Mouse (Mus musculus): Measurements from ENCODE around the gene Arhgap42. TPM values are rescaled to one million over a fixed set of nuclear protein-coding genes. Genes with fewer than 3 reads are reported as not detected.

Arhgap42 gene
- polyA plus RNA-seq, 1 experiment = 1.4 TPM

GRCm38 (mm10) chr9:9015108-9015507 lies 223.8 kb downstream of the Arhgap42 start:
- Histone ChIP-seq H3K27me3 (ENCODE audit: control insufficient read depth, insufficient read depth, low read length) (no peaks in the 10 kb centered on the region), H3K4me1 (ENCODE audit: control insufficient read depth, insufficient read depth, insufficient read length) (no peaks in the 10 kb centered on the region), H3K4me3 (ENCODE audit: extremely low read depth, insufficient read depth, insufficient read length) (no peak overlapping the region), H3K36me3 (ENCODE audit: control insufficient read depth, insufficient read depth, low read length) (no peaks in the 10 kb centered on the region), H3K27ac (ENCODE audit: insufficient read depth, low read length) (no peak overlapping the region)
- WGBS = 78% methylated on average over 2 of the region's 2 CpGs
- DNase-seq (ENCODE audit: low read depth in 1 of 2, low spot score in 2 of 2) = no peak
- TF ChIP-seq CTCF (IDR thresholded peaks at IDR 0.05; ENCODE audit: extremely low read depth, insufficient read depth, insufficient read length, insufficient replicate concordance) (no peak), POLR2A (IDR thresholded peaks at IDR 0.05; ENCODE audit: low read depth, low read length) (no peak)

- H3K4me3 ChIP-seq (ENCODE audit: extremely low read depth, insufficient read depth, insufficient read length) = no peak overlapping the region
- no peaks in the 10 kb centered on the region for H3K27me3 ChIP-seq (ENCODE audit: control insufficient read depth, insufficient read depth, low read length)
- H3K36me3 ChIP-seq (ENCODE audit: control insufficient read depth, insufficient read depth, low read length) = no peaks in the 10 kb centered on the region
- no peak for DNase-seq (ENCODE audit: low read depth in 1 of 2, low spot score in 2 of 2)
- H3K27ac ChIP-seq (ENCODE audit: insufficient read depth, low read length) = no peak overlapping the region
- H3K4me1 ChIP-seq (ENCODE audit: control insufficient read depth, insufficient read depth, insufficient read length) = no peaks in the 10 kb centered on the region
- TF ChIP-seq CTCF (IDR thresholded peaks at IDR 0.05; ENCODE audit: extremely low read depth, insufficient read depth, insufficient read length, insufficient replicate concordance) (no peak), POLR2A (IDR thresholded peaks at IDR 0.05; ENCODE audit: low read depth, low read length) (no peak)
Measured at GRCm38 (mm10) chr9:9001170-9001569, 237.7 kb downstream of the Arhgap42 start.

- Histone ChIP-seq H3K4me1 (ENCODE audit: control insufficient read depth, insufficient read depth, insufficient read length) (no peaks in the 10 kb centered on the region), H3K27me3 (ENCODE audit: control insufficient read depth, insufficient read depth, low read length) (no peaks in the 10 kb centered on the region), H3K36me3 (ENCODE audit: control insufficient read depth, insufficient read depth, low read length) (no peaks in the 10 kb centered on the region), H3K27ac (ENCODE audit: insufficient read depth, low read length) (no peak overlapping the region), H3K4me3 (ENCODE audit: extremely low read depth, insufficient read depth, insufficient read length) (no peak overlapping the region)
- WGBS = 21% methylated on average over 2 of the region's 2 CpGs
- DNase-seq (ENCODE audit: low read depth in 1 of 2, low spot score in 2 of 2) = no peak
- TF ChIP-seq CTCF (IDR thresholded peaks at IDR 0.05; ENCODE audit: extremely low read depth, insufficient read depth, insufficient read length, insufficient replicate concordance) (no peak), POLR2A (IDR thresholded peaks at IDR 0.05; ENCODE audit: low read depth, low read length) (no peak)
Measured at GRCm38 (mm10) chr9:8996494-8996893, 242.4 kb downstream of the Arhgap42 start.

- H3K4me3 ChIP-seq (ENCODE audit: extremely low read depth, insufficient read depth, insufficient read length) = no peak overlapping the region
Measured at GRCm38 (mm10) chr9:8982315-8982714, 256.6 kb downstream of the Arhgap42 start.

GRCm38 (mm10) chr9:8977775-8978174 lies 261.1 kb downstream of the Arhgap42 start:
- Histone ChIP-seq H3K4me1 (ENCODE audit: control insufficient read depth, insufficient read depth, insufficient read length) (no peaks in the 10 kb centered on the region), H3K27ac (ENCODE audit: insufficient read depth, low read length) (no peak overlapping the region), H3K4me3 (ENCODE audit: extremely low read depth, insufficient read depth, insufficient read length) (no peak overlapping the region), H3K36me3 (ENCODE audit: control insufficient read depth, insufficient read depth, low read length) (no peaks in the 10 kb centered on the region), H3K27me3 (ENCODE audit: control insufficient read depth, insufficient read depth, low read length) (no peaks in the 10 kb centered on the region)
- TF ChIP-seq POLR2A (IDR thresholded peaks at IDR 0.05; ENCODE audit: low read depth, low read length) (no peak), CTCF (IDR thresholded peaks at IDR 0.05; ENCODE audit: extremely low read depth, insufficient read depth, insufficient read length, insufficient replicate concordance) (no peak)
- DNase-seq (ENCODE audit: low read depth in 1 of 2, low spot score in 2 of 2) = no peak
- WGBS = 68% methylated on average over 2 of the region's 2 CpGs

More at GRCm38 (mm10) chr9:8982315-8982714, 256.6 kb downstream of the Arhgap42 start:
- Histone ChIP-seq H3K27ac (ENCODE audit: insufficient read depth, low read length) (no peak overlapping the region), H3K36me3 (ENCODE audit: control insufficient read depth, insufficient read depth, low read length) (no peaks in the 10 kb centered on the region), H3K27me3 (ENCODE audit: control insufficient read depth, insufficient read depth, low read length) (no peaks in the 10 kb centered on the region), H3K4me1 (ENCODE audit: control insufficient read depth, insufficient read depth, insufficient read length) (no peaks in the 10 kb centered on the region)
- no peak for DNase-seq (ENCODE audit: low read depth in 1 of 2, low spot score in 2 of 2)
- no peak for TF ChIP-seq POLR2A (IDR thresholded peaks at IDR 0.05; ENCODE audit: low read depth, low read length)
- no peak for TF ChIP-seq CTCF (IDR thresholded peaks at IDR 0.05; ENCODE audit: extremely low read depth, insufficient read depth, insufficient read length, insufficient replicate concordance)
- WGBS = 67% methylated on average over 3 of the region's 3 CpGs

- DNase-seq (ENCODE audit: low read depth in 1 of 2, low spot score in 2 of 2) = no peak
- H3K36me3 ChIP-seq (ENCODE audit: control insufficient read depth, insufficient read depth, low read length) = no peaks in the 10 kb centered on the region
- 70% methylated on average over 2 of the region's 2 CpGs for WGBS
- no peak within 1 kb of the TSS for H3K27ac ChIP-seq (ENCODE audit: insufficient read depth, low read length)
- H3K27me3 ChIP-seq (ENCODE audit: control insufficient read depth, insufficient read depth, low read length) = no peaks in the 10 kb centered on the region
- no peaks in the 10 kb centered on the region for H3K4me1 ChIP-seq (ENCODE audit: control insufficient read depth, insufficient read depth, insufficient read length)
- H3K4me3 ChIP-seq (ENCODE audit: extremely low read depth, insufficient read depth, insufficient read length) = no peak within 1 kb of the TSS
- TF ChIP-seq POLR2A (IDR thresholded peaks at IDR 0.05; ENCODE audit: low read depth, low read length) (no peak), CTCF (IDR thresholded peaks at IDR 0.05; ENCODE audit: extremely low read depth, insufficient read depth, insufficient read length, insufficient replicate concordance) (no peak)
Measured at GRCm38 (mm10) chr9:8971491-8971890, 267.4 kb downstream of the Arhgap42 start, which contains the start of gene Gm16485. TSS of gene Gm16485 (plus strand) at chr9:8971791.

- H3K36me3 ChIP-seq (ENCODE audit: control insufficient read depth, insufficient read depth, low read length) = no peaks in the 10 kb centered on the region
- no peak overlapping the region for H3K27ac ChIP-seq (ENCODE audit: insufficient read depth, low read length)
- no peaks in the 10 kb centered on the region for H3K4me1 ChIP-seq (ENCODE audit: control insufficient read depth, insufficient read depth, insufficient read length)
- no peak for DNase-seq (ENCODE audit: low read depth in 1 of 2, low spot score in 2 of 2)
- no peaks in the 10 kb centered on the region for H3K27me3 ChIP-seq (ENCODE audit: control insufficient read depth, insufficient read depth, low read length)
- TF ChIP-seq CTCF (IDR thresholded peaks at IDR 0.05; ENCODE audit: extremely low read depth, insufficient read depth, insufficient read length, insufficient replicate concordance) (no peak), POLR2A (IDR thresholded peaks at IDR 0.05; ENCODE audit: low read depth, low read length) (no peak)
- H3K4me3 ChIP-seq (ENCODE audit: extremely low read depth, insufficient read depth, insufficient read length) = no peak overlapping the region
- 77% methylated on average over 7 of the region's 7 CpGs for WGBS
Measured at GRCm38 (mm10) chr9:8970240-8970639, 268.7 kb downstream of the Arhgap42 start.
